Mouse (Mus musculus): ENCODE data around the gene Sema6d.

DNA sequence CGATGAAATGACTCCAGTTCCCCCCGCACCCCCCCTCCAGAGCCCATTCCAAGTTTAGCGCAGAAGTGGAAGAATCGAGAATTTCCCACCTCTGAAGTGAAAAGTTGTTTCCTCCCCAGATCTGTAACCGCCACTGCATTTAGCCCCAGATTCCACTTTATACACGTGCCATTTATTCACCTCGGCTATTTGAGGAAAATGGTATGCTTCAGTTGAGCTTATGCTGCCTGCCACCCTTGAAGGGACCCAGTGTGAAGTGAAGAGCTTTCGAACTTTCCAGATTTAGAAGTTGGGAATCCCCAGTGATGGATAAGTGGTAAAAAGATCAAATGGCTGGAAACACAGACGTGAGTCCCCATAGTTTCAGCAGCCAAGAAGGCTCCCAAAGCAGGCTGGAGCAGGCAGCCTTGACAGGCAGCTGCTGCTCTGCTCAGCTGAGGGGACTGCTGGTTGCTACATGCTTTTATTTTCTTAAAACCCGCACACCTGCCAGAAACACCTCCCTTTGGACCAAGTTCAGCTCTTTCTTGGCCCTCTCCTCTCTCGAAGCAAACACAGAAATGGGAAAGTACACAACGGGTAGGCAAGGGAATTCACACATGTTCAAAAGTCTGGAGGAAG is 345.7 kb downstream of the Sema6d start:
- TF ChIP-seq CTCF (IDR thresholded peaks at IDR 0.05; ENCODE audit: insufficient read depth, low read length) (no peak), POLR2A (IDR thresholded peaks at IDR 0.05; ENCODE audit: borderline replicate concordance, extremely low read depth, low read depth, low read length) (no peak)

Measured in lung, adult 2 months (tissue).